Mouse (Mus musculus) heart, adult 18-20 months (tissue): Measurements from ENCODE around the gene Cyb5b. TPM values are rescaled to one million over a fixed set of nuclear protein-coding genes. Genes with fewer than 3 reads are reported as not detected.
"Not testable (repeated sequence)": the region's sequence is repeated elsewhere in the genome, so short reads cannot be mapped to it uniquely, and the experiment has no call there.

ENCODE experiments used
- DNase-seq, 2 experiments: peaks; one replicate each; pipeline ENCODE4 v3.0.0; 2021 to 2022; ENCODE audit warnings: mixed read lengths in 1 of 2
- total RNA-seq, 2 experiments: library from RNA; stranded (reverse); gene quantifications; 2 replicates each; pipeline ENCODE4 v1.2.3; 2021

The Cyb5b gene
- total RNA-seq, 2 experiments from 2014 or later = 38.5 to 41.7 TPM

DNA sequence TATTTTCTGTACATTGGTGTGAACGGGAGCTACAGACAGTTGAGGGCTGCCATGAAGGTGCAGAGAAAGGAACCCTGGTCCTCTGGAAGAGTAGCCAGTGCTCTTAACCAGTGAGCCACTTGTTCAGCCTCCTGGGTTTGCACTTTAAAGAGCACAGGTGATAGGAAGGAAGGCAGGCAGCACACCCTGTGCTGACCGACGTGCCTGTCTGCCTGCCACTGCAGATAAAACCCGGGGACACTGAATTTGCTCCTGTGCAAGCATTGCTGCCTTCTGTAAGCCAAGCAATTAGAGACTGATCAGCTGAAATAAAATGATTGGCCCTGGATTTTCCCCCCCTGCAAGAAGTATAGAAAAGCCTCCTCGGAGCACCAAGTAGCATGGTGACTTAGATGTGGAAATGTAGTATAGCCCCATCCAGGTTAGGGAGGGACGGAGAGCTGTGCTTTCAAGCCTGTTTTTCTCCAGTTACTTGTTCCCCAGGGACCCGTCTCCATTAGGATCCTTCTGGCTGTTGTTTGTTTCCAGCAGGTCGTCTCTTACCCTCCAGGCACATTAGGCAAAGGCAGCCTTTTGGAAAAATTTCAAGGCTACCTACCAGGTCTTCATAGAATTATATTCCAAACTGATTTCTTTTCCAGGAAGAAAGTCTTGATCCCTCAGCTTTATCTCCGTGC, 22.7 kb downstream of the Cyb5b start:
- DNase-seq = peak in 1 of 2 experiments; percentile 54

DNA sequence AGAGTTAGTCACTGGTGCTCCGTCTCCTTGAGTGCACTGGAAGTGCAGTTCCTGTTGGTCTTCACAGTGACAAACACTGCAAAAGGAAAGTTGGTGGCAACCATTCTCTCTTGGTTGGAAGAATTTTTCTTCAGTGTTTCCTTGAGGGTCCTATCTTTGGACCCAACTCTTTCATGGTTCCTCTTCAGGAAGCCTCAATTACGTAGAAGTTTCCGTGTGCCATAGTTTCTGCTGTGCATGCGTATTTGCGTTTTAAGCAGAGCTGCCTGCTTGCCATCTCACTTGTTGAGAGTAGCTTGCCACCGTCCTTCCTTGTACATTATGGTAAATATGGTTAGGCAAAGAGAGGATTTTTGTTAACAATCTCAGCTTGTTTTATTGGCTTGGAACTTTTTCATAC, 30.7 kb downstream of the Cyb5b start:
- DNase-seq = no peak

DNA sequence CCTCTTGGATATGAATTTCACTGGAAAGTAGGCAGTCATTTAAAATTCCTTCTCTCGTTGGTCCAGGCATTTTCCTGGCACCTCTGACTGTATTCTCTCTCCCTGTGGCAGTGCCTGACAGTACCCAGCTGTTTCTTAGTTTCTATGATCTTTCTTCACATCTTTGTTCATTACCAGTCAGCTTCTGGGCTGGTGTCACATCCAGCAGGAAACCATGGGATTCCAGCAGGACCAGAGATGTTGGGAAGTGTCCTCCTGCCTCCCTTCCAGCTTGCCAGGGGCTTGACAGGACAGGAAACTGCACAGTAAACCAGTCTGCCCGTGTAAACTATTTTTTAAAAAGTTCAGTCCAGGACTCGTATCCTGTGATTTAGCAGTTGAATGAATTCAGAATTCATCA, 34.6 kb downstream of the Cyb5b start:
- DNase-seq = no peak

DNA sequence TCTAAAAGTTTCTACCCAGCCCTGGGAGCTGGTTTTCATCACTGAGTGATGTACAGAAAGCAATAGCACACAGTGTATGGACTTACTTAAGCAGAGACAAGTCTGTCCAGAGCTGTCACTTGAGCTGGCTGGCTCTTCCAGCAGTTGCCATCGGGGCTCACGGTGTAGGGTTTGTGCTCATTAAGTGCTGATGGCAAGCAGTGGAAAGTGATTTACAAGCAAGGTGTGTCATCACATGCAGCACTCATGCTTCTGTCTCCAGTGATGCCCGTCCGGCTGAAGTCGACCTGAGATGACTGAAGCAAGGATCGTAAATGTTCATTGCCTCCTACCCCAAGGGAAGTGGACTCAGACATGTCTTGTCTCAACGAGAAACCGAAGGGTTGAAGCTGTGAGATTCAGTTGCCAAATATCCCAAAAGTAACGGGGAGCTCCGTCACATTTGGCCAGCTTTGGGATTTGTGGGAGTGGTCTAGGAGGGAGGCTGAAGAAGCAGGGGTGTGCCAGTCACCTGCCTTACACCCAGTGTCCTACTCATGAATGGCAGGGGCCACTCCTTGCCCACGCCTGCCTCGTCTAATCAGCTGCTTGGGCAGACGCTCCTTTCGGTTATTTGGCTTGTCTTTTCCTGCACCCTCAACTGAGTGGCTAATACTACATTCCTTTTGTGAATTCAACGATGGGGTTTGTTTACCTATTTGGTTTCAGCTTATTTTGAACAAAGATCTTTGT, 36.4 kb downstream of the Cyb5b start:
- DNase-seq = no peak

DNA sequence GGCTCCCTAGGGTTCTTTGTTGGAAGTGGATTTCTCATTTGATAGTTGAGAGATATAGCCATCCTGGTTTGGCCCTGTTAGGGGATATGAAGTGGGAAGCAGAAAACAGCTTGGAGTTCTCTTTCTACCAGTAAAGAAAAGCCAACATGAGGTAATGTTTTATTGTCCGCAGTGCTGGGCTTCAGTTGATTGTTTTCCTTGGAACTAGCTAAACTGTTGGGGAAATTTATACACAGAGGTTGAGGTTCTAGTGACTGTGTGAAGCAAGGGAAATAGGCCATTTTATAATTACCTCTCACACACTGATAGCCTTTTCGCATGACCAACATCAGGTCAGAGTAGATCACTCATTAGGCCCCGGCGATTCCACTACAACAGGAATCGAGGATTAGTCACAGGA, 37.2 kb downstream of the Cyb5b start:
- peak in 1 of 2 experiments; percentile 25 for DNase-seq

DNA sequence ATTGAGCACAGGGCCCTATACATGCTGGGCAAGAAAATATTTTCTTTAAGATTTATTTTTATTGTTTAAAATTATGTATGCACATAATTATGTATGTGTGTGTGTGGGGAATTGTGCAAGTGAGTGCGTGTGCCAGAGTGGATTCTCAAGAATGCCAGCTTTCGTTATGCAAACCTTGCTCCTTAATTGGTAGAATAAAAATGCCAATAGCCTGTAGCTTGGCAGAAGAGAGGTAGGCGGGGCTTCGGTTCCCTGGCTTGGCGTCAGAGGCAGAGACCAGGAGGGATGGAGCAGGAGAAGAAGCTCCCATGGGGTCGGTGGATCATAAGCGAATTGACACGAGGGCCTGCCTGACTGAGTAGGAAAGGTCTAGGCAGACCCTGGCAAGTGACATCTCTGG, 42.2 kb downstream of the Cyb5b start:
- DNase-seq = no peak

DNA sequence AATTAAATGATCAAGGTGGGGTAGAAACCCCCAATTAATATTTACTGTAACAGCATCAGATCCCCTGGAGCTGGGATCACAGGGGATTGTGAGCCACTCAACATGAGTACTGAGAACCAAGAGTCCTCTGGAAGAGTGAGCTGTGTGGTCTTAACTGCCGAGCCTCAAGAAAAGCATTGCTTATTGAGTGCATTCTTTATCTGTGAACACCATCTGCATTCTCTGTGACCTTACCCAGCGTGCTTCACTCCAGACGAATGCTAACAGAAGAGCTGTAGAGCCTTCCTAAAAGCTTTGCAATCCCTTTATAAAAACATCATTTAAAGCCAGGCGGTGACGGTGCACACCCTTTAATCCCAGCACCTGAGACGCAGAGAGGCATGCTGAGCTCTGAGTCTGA, 42.9 kb downstream of the Cyb5b start:
- no peak for DNase-seq

DNA sequence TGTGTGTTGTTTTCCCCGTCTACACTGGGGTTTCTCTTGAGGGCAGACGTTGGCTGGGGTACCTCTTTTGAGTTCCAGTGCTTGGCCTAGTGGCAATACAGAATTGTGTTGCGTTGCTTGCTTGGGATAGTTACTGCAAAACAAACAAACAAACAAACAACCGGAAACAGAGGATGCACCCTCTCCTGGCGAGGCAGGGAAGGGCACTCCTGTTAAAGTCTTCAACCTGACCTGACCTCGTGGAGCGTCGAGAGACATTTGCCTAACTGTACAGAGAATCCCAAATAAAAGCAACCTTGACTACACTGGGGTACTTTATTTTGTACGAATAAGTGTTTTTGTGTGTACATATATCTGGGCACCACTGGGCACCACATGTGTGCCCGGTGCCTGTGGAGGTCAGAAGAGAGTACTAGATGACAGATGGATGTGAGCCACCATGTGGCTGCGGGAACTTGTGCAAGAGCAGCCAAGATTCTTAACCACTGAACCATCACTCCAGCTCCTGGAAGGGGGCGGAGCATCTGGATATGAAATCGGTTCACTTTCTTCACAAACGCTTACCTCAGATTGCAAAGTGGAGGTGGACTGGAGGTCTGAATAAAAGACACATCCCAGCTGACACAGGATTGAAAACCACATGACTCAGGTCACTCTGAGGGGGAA, 44.5 kb downstream of the Cyb5b start:
- no peak for DNase-seq

DNA sequence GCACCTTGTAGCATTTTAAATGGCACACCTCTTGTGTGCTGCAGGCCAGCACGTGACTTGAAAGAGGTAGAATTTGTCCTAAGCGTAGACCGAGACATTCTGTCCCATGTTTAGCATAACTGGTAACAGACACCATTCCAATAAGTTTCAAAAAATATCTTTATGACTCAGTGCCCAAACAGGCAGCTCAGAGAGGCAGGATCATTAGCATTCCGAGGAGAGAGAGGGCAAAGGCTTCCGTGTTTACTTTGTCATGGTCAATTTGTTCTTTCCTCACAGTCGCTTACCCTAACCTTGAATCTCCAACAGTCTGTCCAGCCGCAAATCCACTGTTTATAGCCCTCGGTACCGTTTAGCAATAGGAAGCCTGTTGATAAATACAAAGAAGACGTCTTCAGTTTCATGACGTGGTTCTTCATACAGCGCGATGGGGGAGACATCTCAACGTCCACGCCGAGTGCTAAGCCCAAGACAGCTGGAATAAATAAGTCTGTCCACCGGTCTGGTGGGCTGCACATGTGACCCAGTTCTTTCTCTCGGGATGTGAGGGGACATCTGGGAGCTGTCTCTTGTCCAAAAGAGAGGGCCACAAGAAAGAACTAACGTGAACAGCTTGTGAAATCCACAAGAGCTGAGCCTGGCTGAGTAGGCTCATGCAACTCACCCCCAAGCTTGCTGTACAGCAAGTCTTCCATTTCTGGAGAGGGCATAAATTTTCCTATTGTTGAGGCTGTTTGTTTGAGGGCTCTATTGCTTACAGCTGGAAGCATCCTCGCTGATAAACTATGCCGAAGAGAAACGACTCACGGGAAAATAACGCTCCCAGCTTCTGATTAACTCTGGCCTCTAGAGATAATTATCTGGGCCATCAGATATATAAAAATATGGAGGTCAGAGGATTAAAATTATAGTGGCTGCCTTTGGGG, 47.7 kb downstream of the Cyb5b start:
- DNase-seq = peak; percentile 14 to 18

DNA sequence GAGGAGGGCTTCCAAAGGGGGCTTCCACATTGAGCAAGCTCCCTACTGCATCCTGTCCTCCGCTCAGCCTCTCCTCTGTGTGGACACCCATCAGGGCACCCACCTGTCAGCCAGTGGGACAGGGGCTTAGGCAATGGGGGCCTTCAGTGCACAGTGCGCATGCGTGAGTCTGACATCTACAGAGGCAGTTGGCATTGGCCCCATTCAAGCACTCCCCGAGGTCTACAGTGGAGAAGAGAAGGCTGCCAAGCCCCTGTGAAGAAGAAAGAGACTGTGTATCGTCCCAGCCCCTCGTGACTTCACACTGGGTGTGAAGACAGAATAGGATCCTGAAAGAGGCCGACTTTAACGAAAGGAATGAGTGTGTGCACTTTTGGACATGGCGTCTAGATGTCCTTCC, 54.7 kb downstream of the Cyb5b start:
- no peak for DNase-seq

DNA sequence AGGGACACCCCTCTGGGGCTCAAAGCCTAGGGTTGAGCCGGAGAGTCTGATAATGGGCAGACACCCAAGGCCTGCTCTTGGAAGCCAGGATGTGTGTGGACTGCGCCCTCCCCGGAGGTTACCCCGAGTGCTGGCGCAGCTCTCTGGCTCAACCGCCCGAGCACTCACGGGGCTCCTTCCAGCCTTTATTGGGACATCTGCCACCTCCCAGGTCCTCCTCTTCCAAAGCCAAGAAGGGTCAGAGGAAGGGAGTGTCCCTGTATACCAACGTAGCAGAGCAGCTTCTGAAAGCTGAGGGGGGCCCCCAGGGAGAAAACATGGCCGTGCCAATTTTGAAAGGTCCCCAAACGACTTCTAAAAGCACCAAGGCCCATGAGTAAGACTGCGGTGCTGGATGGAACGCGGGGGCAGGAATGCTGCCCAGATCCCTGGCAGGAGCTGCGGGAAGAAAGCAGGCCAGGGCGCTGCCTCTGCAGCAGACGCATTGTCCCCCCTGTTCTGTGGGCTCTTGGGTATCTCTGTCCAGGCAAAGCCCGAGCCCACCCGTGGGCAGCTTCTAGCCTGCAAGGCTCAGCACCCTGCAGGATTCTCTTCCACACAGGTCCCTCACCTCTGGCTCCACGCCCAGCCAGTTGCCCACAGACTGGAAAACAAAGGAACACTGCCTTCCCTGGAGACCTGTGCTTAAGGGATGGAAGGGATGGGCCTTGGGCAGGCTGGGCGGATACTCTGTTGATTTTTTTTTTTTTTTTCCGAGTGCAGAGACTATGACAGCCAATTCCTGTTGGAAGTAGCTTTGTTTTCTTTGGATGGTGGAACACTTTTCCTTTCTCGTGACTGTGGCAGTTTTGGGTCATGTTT, 55.5 kb downstream of the Cyb5b start:
- peak; percentile 90 to 94 for DNase-seq

DNA sequence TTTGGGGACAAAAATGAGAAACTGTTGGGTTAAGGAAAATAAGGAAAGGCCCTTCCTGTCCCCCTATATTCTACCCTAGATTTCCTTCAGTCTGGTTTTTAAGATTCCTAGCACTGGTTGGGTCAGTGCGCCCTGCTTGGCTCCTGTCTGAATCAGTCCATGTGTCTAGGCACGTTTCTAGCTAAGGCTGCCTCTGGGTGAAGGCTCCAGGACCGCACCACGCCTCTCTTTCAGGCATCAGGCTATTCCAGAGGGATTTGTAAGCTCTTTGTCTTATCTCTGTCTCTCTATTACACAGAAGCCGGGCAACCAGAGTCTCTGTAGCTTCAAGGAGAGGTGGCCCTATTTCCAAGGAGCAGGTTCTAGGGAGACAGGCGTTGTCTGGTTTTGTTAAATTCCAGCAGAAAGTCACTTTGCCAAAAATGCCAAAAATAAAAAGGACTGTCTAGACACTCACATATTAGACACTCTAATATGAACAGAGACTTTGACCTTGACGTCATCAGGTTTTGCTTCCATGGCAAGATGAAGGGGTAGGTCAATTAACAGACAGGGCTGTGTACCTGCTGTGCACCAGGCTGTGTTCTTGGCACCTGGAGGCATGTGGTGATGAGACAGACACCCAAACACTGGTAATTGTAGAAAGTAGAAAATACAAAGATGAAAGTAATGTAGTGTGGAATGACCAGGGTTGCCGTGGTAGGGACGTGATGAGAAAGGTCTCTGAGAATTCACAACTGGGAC, 56.5 kb downstream of the Cyb5b start:
- DNase-seq = peak; percentile 47 to 52

DNA sequence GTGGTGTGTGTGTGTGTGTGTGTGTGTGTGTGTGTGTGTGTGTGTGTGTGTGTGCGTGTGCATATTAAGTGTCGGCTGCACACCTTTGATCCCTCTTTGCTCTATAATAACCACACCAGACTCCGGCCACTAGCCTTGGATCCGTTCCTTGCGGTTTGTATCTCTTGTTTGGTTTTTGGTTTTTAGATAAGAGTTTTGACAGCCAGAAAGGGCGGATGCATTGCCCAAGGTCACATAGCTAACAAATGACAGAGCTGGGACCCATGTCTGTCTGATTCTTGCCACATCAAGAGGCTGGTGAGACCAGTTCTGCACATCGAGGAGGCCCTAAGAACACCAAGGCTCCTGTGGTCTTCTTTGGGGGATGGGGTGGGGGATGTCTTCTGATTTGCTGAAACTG, 58.7 kb downstream of the Cyb5b start:
- DNase-seq = peak in 1 of 2 experiments; percentile 26

DNA sequence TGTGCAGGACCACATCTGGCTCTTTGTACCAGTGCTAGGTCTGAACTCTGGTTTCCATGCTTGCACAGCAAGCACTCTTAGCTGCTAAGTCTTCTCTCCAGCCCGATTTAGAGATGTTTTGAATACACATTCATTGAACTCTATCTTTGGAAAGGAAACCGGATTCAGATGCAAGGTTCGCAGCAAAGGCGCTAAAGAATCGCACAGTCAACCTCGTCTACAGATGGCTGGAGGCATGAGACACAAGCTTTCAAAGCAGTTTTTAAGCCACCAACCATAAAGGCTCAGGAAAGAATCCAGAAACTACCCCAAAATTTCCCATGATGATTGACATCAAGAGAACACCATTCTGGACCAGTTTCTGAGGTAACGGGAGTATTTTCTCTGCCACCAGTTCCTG, 61.6 kb downstream of the Cyb5b start:
- DNase-seq = no peak

DNA sequence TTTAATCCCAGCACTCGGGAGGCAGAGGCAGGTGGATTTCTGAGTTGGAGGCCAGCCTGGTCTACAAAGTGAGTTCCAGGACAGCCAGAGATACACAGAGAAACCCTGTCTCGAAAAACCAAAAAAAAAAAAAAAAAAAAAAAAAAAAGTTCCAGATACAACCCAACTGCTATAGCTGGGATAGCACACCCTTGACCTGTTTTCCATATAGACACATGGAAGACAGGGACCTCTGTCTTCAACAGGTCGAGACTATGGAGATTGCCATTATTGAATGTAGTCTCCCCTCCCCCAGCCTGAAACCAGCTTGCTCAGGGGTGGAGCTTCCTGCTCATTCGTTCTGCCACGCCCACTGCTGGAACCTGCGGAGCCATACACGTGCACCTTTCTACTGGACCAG, 66.8 kb downstream of the Cyb5b start:
- not testable (repeated sequence) for DNase-seq

DNA sequence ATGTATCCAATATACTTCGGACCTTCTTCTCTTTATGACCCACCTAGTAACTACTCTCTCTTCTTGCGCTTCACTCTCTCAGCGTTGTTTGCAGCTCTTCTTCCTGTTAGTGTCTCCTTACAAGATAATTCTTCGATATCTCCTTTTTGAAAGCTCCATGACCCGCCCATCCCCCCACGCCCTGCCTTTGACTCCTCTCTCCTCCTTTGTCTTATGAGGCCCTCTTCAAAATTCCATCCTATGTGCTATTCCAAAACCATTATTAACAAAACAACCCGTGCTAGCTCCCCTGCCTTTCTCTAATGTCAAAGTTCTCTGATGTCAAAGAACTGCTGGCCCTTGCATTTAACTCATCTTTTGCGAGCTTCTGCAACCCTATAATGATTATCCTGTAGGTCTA, 67.7 kb downstream of the Cyb5b start:
- no peak for DNase-seq

DNA sequence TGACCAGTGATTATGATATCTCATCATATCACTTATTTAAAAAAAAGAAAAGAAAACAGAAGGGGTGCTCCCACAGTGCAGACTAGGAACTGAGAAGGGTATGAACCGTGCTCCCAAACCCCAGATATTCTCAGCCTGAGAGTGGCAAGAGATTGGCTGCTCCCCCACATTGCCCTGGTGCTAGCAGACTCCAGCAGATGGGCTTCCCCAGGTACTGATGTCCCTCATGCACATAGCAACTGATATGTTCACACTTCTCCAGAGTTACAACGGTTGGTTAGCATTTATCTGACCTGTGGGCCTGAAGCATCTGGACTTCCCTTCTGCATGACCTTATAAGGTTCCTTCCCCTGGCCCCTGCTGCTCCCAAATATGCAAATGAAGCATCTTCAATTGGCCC, 68.6 kb downstream of the Cyb5b start:
- DNase-seq = no peak

DNA sequence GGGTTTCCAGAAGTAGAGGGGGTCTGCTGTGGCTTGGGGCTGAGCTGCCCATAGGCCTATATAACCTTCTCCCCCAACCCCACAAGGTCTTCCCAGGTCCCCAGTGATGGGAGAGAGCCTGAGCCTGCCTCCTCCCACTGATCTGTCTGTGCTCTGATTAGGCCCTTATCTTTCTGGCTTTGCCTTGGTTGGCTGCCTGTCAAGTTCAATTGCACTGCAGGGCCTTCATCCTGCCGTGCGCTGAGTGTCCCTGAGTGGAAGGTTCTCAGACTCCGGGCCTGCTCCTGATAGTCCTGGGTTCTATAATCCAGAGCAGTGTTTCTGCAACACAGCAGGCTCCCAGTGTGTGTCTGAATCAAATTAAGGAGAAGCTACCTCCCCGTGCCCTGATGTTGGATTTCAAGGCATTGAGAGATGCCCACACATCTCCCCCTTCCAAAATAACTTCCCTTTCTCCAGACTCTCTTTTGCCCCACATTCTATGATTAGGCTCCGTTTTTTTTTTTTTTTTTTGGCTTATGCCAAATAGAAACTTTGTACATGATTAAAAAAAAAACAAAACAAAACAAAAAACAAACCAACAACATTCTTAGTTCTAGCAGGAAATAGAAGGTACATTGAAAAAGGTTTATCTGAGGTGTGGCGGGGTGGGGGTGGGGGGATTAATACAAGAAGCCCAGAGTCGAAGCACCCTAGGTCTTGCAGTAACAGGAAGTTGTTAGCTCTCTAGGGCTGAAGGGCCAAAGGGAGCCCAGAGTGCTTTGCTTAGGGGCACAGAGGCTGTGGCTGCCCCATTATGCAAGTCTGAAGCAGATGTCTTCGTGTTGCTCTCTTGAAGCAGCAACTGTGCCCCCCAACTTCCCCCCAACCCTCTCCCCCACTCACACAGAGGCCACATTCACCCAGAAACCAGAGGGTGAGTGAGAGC, 71.7 kb downstream of the Cyb5b start:
- peak; percentile 80 to 81 for DNase-seq

DNA sequence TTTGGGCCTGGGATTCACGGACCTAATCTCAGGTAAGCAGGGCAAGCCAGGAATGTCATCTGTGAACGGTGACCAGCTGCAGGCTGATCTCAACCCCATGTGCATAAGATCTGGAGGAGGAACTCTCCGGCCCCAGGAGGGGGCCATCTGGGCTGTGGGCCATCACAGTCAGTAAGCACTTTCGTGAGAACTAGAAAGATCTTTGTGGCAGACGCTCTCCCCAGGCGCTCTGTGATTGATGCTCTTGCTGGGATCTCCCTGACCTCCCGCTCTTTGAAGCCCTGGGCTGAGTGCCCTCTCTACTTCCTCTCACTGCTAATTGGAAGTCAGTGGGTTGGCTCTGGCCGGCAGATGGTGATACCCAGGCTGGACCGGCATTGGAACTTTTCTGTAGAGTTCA, 75.7 kb downstream of the Cyb5b start:
- no peak for DNase-seq
